Mouse (Mus musculus) brain, embryonic 14.5 days (tissue): Measurements from ENCODE around the gene Htra3.

Source experiments
- CTCF ChIP-seq: fragments of 200-500 bp; IDR thresholded peaks from 2 replicates; pipeline ENCODE4 v1.5.1; 2012; ENCODE audit warnings: inconsistent platforms, mild to moderate bottlenecking, moderate library complexity, borderline replicate concordance; ENCODE audit not compliant: insufficient read depth, insufficient read length; ENCODE audit errors: extremely low read depth
- POLR2A ChIP-seq: fragments of 200-500 bp; IDR thresholded peaks from 2 replicates; pipeline ENCODE4 v1.6.1; 2012; ENCODE audit warnings: mild to moderate bottlenecking, inconsistent platforms, borderline replicate concordance; ENCODE audit not compliant: poor library complexity, insufficient read depth, insufficient read length, severe bottlenecking; ENCODE audit errors: extremely low read depth

GRCm38 (mm10) chr5:35621114-35621513 is 58.5 kb downstream of the Htra3 start:
- TF ChIP-seq POLR2A (no peak), CTCF (no peak)
